Mouse (Mus musculus) adipocyte (in vitro differentiated cells): Measurements from ENCODE around the gene Kdf1.
"Not testable (repeated sequence)": the region's sequence is repeated elsewhere in the genome, so short reads cannot be mapped to it uniquely, and the experiment has no call there.

Source experiments
- DNase-seq: peaks from one replicate; pipeline ENCODE4 v3.0.0-alpha.2; 2016; ENCODE audit warnings: low spot score

The Kdf1 gene

DNA sequence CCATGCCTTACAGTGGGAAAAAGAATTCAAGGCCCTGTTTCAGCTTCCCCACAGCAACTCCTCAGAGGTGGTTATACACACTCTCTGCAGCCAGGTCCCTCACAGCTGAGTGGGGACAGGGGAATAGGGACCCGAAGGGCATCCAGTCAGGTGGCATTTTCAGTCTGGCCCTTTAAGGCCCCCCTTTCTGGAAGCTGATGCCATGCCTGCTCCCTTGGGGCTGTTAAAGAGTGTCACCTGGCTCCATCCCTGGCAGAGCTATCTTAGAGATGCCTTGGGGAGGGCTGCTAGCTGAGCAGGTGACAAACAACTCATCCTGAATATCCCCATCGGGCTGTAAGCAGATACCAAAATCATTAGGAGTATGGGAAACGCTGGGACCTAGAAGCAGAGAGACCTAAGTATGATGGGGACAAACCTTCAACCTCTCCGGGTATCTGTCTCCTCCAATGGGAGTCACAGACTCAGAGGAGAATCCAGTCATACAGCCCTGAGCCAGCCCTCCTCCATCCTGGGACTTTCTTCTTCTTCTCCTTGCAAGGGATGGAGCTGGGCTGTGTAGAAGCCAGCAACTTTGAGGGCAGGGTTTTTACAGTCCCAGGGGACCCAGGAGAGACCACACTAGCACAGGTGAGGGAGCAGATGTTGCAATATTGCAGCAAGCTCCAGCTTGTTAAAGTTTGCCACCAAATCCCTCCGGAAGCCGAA lies 21.9 kb upstream of the Kdf1 start:
- DNase-seq: no peak

DNA sequence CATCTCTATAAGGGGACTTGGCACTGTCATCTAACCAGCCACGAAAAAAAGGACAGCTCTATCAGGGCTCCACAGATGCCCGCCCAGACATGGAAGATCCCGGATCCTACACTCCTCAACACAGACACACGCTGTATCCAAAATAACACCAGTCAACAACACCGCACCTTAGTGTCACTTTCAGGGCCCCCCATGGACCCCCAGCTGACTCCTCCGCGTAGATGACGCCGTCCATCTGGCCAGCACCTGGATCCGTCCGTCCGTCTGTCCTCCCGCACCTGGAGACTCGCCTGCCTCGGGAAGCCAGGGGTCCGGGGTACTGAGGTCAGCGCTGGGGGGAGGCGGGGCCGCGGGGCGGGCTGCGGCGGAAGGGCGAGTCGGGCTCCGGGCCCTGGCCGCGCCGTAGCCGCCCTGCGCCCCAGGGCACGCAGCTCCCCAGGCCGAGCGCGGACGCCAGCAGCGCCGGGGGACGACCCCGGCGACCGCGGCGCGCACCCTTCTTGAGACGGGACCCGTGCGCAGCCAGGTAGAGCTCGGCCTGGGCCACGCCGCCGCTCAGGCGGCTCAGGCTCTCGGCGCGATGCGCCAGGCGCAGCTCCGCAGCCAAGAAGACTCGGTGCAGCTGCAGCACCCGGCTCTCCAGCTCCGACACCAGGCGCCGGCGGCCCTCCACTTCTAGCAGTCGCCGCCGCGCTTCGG lies 21.2 kb upstream of the Kdf1 start:
- DNase-seq: no peak

DNA sequence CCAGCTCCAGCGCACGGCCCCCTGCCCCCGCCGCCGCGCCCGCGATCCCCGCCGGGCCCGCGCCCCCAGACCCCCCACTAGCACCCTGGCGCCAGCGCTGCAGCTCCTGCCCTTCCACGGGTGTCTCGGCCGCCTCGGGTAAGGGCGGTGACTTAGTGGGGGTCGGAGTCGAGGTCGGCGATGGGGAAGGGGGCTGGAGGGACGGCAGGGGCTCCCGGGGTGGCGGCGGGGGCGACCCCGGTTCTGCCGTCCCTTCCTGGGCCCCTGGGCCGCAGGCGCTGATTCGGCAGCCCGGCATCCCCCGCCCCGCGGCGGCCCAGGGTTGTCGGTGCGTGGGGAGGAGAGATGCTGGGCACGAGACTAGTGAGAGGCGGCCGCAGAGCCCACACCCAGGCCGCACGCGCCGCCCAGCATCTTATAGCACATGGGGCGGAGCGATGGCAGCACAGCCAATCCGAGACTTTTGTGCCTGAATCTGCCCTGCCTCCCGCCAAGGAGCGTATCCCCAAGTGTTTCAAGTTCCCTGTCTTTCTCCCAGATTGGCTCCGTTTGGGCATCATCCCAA lies 20.5 kb upstream of the Kdf1 start, which contains the start of gene Trnp1:
Gene Trnp1 (minus strand): TSS at position 391 of the 565 bp plus-strand sequence.
- DNase-seq: no peak

DNA sequence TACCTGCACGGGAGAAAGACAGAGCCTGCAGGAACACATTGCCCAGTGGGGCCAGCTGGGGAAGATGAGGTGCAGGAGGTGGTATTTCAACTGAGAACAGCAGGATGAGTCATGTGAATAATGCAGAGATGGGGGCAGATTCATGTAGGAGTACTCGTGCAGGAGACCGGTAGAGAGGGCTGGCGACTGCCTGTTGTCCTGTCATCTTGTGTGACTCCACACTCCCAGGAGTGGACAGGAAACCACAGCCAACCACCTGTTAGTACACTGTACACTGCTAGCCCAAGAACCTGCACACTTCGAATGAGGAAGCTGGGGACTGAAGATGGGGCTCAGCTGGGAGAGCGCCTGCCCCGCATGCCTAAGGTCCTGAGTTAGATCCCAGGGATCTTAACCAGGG lies 17.2 kb upstream of the Kdf1 start:
- DNase-seq: no peak

DNA sequence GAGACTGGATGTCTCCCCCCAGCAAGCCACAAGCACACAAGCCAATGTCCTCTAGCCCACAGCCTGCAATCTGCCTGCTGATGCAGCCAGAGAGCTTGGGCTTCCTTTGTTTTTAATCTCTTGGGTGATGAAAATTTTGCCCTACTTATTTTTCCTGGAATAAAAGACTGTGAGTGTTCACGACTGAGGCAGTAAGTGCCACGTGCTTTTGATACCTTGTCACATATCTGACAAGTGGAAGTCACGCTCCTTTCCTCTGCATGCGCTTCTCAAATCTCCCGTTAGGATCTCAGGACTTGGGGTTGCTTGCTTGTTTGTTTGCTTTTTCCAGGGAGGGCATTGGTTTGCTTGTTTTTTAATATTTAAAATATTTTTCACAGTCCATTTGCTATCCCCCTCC lies 14.5 kb upstream of the Kdf1 start:
- no peak for DNase-seq

DNA sequence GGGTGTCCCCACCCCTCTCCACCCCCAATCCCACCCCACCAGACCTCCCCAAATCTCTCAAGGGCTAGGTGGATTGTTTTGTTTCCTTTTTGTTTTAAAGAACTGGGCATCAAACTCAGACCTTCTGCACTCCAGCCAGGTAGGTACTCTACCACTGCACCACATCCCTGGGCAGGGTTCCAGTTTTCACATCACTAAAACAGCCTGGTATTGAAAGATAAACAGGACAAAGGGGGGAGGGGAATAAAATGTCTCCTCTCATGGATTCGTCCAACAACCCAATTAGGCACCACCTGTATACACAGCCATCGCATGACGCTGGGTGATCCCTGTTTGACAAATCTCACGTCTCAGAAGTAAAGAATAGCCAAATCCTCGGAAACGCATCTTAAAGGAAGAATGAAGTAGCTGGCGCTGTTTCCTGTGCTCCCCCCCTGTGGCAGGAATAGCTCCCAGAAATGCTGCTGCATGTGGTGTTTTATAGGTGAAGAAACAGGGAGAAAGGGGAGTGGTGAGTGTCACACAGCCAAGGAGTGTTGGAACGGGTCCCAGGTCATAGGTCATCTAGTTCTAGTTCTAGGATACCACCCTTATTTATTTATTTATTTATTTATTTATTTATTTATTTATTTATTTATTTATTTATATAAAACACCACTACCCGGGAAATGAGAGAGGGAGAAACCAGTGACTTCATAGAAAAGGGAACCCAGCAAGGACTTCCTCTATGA lies 13.8 kb upstream of the Kdf1 start:
- DNase-seq: no peak

DNA sequence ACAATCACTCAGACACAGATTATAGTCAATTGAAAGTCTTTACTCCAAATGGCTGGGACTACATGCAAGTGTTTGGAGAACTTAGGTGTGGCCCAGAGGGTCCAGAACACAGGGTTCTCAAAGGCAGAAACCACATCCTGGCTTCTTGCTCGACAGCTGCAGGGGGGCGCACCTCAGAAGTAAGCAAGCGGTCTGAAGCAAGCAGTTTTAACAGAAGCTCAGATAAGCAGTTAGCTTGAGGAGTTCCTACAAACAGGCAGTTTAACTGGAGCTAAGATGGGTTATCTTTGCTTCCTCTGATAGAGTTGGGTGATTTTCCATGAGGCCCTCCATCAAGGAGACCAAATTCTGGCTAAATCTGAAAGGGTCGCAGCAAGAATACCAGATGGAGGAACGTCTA lies 12.2 kb upstream of the Kdf1 start:
- DNase-seq: no peak

DNA sequence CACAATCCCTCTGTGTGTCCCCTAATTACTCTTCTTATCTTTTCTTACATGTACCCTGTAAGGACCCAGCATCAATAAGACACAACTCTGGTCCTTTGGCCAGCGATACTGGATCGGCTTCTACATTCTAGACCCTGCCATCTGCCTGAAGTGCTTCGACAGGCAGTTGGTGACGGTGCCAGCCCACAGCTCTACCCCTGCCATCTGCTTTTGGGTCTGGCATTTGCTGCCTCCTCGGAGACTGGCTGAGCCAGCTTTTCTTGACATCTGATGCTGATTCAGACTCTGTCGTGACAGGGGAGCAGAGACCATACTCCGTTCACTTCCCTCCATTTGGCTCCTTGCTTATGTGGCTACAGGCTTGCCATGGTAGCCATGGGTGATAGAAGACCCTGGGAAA lies 9.8 kb upstream of the Kdf1 start:
- DNase-seq: no peak

DNA sequence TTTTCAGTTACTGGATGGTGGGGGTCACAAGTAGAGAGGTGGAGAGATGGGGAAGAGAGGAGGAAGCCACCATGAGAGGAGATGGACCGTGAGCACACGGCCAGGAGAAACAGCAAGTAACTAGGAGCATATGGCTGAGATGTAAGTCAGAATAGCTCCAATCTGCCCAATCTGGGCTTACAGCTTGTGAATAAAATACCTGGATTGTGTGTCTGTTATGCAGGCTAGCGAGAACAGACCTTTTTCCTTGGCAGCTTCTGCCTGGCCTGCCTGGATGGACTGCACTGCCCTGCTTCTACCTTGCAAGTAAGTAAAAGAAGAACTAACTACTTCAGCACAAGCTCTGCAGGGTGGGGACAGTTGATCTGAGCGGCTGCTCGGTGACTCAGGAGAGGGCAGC lies 7.7 kb upstream of the Kdf1 start:
- DNase-seq: no peak

DNA sequence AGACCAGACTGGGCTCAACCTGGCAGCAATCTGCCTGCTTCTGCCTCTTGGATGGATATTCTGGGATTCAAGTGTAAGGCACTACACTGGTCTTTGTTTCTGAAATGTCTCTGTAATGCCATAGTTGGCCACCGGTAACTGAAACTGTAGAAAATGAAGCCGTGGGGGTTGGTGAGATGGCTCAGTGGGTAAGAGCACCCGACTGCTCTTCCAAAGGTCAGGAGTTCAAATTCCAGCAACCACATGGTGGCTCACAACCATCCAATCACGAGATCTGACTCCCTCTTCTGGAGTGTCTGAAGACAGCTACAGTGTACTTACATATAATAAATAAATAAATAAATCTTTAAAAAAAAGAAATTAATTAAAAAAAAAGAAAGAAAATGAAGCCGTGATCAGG lies 6.3 kb upstream of the Kdf1 start:
- not testable (repeated sequence) for DNase-seq

DNA sequence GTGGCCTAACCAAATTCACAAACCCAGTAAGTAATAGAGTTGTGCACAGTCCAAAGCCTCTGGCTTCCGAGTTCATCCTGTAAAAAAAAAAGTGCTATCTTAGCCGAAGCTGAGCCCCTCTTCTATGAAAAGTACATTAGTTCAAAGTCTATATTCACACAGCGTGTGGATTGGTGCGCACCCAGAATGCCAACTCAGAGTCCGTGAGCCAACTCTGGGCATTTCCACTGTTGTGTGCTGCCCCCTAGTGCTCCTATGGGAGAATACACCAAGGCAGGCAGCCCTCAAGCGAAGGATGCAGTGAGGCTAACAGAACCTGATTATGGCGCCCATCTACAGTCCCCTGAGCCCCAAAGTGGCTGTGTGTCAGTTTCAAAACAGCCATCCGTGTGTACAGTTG lies 5.8 kb upstream of the Kdf1 start:
- peak; percentile 66 for DNase-seq

DNA sequence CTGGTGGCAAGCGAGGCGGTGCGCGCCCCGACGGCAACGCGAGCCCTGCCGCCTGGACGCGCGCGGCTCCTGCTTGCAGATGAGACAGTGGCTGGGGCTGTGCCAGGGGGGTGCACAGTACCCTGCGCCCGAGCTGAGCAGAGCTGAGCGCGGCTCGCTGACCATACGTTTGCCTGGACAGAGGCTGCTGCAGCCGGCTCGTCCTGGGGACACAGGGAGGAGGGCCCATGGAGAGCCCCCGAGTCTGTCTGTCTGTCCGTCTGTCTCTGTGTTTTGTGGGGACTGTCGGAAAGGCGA lies 554 bp downstream of the Kdf1 start:
- no peak for DNase-seq

DNA sequence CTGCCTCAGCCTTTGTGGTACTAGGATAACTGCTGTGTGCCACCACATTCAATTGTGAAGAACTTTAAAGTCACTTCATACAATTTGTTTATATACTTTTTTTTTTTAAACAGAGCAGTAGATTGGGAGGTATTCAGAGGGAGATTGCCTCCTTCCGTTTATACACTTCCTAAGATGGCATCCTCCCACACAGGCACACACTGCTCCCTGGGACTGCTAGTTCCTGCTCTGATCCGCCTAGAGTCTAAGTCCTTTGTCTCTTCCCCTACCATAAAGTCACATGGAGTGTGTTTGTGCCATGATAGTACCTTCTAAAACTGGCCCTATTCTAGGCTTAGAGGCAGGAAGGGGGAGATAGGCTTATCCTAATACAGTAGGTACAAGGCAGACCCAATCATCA lies 2.7 kb downstream of the Kdf1 start:
- DNase-seq: no peak

DNA sequence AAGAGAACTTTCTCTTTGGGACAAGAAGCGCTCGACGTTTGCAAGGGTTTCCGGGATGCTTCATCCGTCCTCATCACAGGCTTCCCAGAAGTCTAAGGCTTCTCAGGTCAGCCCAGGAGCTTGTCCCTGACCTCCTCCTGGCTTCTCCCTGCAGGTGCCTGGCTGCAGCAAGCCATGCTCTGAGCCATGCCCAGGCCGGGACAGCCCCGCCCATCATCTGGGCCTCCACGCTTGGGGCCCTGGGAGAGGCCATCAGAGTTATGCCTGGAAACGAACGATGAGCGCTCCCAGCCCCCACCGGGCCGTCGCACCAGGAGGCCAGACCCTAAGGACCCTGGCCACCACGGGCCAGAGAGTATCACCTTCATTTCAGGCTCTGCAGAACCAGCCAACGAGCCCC lies 9.0 kb downstream of the Kdf1 start:
- DNase-seq: no peak

DNA sequence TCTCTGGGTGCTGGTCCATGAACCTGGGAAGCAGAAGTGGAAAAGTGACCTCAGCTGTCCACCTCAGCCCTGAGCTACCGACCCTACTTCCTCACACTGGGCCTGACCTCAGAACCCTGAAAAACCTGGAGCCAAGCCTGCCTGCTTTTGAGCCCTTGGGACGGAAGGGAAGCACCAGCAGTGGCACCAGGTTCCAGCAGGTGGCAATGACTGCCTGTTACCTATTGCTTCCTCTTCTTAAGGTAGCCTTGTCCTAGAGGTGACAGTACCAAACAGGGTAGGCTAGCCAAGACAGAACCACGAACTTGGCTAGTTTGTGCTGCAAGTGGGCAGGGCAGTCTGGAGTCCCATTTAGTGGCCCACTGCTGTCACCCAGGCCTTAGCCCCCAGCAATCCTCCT lies 14.0 kb downstream of the Kdf1 start:
- DNase-seq: no peak

DNA sequence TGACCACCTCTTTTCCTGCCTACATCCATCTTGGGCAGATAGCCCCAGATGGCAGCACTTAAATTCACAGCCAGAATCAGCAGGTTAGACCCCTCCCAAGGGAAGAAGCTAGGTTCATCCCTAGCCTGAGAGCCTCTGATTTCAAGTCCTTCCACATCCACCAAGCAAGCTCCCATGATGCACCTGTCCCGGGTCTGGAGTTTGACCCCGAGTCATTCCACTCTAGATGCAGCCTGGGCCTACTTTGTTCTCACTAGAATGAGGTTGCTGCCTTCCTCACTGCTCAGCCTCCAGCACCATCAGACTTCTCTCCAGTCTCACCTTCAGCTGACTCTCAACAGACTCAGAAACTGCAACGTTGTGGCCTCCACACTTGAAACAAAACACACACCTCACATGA lies 17.3 kb downstream of the Kdf1 start:
- no peak for DNase-seq

DNA sequence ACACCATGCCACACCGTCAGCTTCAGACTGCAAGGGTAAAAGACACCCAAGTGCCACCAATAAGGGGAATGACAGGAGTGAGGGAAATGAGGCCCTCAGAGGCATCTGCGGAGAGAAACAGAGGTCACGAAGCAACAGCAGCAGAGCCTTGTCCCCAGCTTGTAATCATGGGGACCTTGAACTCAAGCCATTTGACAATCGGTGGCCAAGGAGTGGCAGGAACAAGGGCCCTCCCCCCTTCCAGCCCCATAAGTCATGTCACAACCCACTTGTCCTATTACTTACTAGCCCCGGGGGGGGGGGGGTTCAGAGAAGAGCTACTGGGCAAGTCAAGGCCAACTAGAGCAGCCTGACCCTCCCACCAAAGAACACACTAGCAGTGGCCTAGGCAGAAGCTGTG lies 17.9 kb downstream of the Kdf1 start:
- no peak for DNase-seq

DNA sequence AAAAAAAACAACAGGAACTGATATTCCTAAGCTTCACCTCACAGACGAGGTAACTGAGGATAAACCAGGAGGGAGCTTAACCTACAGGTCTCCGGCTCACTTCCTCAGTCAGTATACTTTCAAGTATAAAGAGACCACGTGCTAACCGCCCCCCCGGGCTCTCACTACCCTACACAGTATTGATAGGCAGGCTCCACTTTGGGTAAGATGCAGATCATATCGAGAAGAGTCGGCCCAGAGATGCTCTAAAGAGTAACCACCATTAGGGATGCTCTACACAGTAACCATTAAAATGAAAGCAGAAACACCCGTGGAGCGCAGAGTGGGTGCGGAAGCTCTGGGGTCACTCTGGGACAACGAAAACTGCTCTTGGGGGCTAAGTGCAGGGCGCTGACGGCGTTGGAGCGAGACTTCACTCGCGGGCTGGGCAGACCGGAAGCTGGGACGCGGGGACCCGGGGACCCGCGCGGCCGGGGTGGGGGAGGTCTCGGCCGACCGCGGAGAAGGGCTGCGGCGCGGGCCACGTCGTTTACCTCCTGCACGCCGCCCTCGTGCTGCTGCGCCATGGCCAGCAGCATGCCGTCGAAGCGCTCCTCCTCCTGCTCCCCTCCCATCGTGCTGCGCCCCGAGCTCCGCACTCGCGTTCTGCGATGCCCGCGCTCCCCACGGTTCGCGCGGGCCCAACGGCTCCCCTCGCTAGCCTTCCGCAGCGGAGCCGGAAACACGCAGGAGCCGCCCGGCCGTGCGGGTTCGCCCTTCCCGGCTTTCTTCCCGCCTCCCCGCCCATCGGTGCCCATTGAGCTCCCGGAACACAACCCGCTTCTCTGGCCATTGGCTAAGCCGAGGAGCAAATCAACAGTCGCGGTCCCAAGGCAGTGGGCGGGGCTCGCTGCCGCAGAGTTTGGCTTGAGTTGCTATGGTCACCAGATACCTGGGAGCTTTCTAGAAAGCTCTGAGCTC lies 26.8 kb downstream of the Kdf1 start, which contains the start of gene Nudc:
Gene Nudc (minus strand): TSS at position 725 of the 960 bp plus-strand sequence.
- peak; percentile 93 for DNase-seq

DNA sequence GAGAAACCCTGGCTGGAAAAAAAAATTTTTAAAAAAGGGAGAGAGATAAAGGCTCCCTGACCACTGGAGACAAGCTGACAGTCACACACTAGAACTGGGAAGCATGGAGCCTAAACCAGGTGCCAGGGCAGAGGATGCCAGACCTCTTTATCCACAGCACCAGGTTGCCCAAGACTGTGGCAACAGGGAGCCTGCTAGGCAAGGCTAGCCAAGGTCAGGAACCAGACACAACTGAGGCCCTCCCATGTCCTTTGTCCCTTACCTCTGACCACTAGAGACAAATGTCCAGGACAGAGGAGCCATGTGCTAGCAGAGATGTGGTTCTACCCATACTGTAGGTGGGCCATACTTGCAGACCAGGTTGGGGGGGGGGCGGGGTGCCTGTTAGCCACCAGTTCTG lies 33.3 kb downstream of the Kdf1 start:
- DNase-seq: no peak

DNA sequence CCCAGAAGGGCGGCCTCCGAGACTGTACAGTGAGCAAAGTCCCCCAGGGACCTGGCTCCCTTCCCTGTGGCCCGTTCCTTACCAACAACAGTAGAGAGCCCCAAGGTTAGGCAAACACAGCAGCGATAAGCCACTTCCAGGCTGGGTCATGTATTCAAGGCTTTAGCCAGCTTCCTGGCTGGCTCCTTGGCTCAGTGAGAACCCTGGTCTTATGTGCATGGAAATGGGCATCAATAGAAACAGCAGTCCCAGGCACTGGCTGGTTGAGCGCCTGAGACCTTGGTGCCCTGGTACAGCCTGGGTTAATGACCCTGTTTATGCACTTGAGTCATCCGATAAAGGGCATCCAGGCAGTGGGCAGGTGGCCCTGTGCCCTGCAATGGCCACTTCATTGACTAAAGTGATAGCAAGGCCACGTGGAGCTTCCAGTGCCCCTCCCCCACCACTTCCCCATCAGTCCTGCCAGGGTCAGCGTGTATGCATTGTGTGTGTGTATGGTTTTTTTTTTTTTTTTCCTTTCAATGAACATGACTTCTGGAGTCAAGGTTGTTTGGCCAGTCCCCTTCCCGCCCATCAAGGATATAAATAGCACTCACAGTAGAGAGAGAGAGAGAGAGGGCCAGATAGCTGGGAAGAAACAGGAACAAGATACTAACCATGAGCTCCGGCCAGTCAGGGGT lies 34.1 kb downstream of the Kdf1 start, which contains the start of gene Nr0b2:
Gene Nr0b2 (plus strand): TSS at position 609 of the 680 bp plus-strand sequence.
- DNase-seq: no peak
